Mouse (Mus musculus): ENCODE measurements around the gene Rnh1.

DNA sequence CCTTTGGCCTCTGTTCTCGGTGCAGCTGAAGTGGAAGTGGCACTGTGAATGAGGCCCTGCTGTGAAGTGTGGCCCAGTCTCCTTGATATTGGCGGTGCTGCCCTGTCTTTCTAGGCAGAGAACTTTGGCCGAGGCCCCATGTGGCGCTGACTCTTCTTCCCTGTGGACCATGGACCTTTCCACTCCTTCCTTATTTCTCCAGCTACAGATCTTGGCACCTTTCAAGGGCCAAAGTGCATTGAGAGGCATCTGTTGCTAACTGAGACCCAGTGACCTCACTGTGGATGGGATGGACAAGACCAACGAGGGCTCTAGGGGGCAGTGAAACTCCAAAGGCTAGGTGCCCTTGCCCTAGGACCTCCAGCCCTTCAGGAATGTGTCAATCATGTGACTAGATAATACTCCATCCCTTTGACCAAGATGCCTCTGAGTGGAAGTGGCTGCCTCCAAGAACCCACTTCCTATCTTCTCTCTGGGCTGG is 51.6 kb downstream of the Rnh1 start:
- TF ChIP-seq CTCF (IDR thresholded peaks at IDR 0.05; ENCODE audit: low read depth) (peak; percentile 36; the same call in 1 of the 2 replicates), EP300 (IDR thresholded peaks at IDR 0.05; ENCODE audit: low read depth) (no peak)
